Comparison of ENCODE assay signal across 17 mouse cellular contexts in the genomic region with DNA sequence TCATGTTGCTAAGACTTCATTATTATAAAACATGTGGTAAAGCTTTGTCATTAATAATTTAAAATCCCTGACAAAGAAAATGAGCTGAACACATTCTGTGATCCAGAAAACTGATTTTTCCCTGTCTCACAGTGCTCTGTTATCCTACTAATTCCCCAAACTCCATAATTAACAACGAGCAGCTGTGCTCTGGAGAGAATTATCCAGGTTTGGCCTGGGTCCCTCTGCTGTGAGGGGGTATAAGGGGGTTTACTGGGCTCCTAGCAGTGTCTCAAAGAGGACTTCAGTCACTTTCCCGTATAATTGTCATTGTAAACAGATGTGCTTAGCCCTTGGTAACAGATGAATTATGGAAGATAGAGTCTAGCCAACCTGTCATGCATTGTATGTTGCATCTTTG.
DNase-seq lines count a peak whose midpoint lies in the region; ATAC-seq lines count a peak whose summit lies in the region.
"Had no signal": no experiment of that assay in that cellular context is flagged by ENCODE, and none has a peak within 500 bp of the region (broad histone marks: within the 10 kb centered on the region; RNA-seq: fewer than 3 reads in every experiment).

No protein-coding gene starts in this region.

- no peak overlapping the region for H3K4me2 ChIP-seq in forebrain, embryonic 12.5 days
- no peak overlapping the region for H3K4me2 ChIP-seq in forebrain, embryonic 11.5 days (ENCODE audit: low read depth, low read length, severe bottlenecking)
- H3K4me2 ChIP-seq in limb, embryonic 13.5 days (replicated peaks), result no peak overlapping the region
- no peak overlapping the region for H3K4me2 ChIP-seq in hindbrain, embryonic 14.5 days (replicated peaks)
- H3K4me2 ChIP-seq: heart, embryonic 11.5 days; liver, embryonic 12.5 days; lung, embryonic 15.5 days had no signal

- no peak for ATAC-seq in forebrain, embryonic 12.5 days (ENCODE audit: low FRiP score)
- ATAC-seq in forebrain, embryonic 11.5 days (replicated peaks; ENCODE audit: low FRiP score), result no peak
- no peak for ATAC-seq in limb, embryonic 13.5 days (ENCODE audit: low FRiP score, low read depth)
- ATAC-seq in hindbrain, embryonic 14.5 days (ENCODE audit: low FRiP score), result 0 out of 2 replicates have a peak, but pooled peaks have one; percentile 6
- ATAC-seq in monocyte, adult 5-6 weeks (replicated peaks; ENCODE audit: insufficient number of reproducible peaks, low FRiP score, low TSS enrichment, poor library complexity, severe bottlenecking), result no peak
- ATAC-seq: liver, embryonic 12.5 days had no signal

- H3K9ac ChIP-seq in forebrain, embryonic 12.5 days, result no peak overlapping the region
- H3K9ac ChIP-seq in forebrain, embryonic 11.5 days (ENCODE audit: low read length), result no peak overlapping the region
- H3K9ac ChIP-seq in limb, embryonic 13.5 days, result no peak overlapping the region
- no peak overlapping the region for H3K9ac ChIP-seq in hindbrain, embryonic 14.5 days
- H3K9ac ChIP-seq: liver, embryonic 12.5 days; lung, embryonic 15.5 days had no signal

- H3K4me3 ChIP-seq in forebrain, embryonic 12.5 days (replicated peaks), result no peak overlapping the region
- no peak overlapping the region for H3K4me3 ChIP-seq in forebrain, embryonic 11.5 days (ENCODE audit: low read depth, low read length)
- no peak overlapping the region for H3K4me3 ChIP-seq in limb, embryonic 13.5 days
- no peak overlapping the region for H3K4me3 ChIP-seq in limb, embryonic 10.5 days
- H3K4me3 ChIP-seq in hindbrain, embryonic 14.5 days (replicated peaks; ENCODE audit: low read length), result no peak overlapping the region
- H3K4me3 ChIP-seq: liver, embryonic 12.5 days; lung, embryonic 15.5 days had no signal

- no peaks in the 10 kb centered on the region for H3K27me3 ChIP-seq in forebrain, embryonic 12.5 days
- no peaks in the 10 kb centered on the region for H3K27me3 ChIP-seq in forebrain, embryonic 11.5 days (ENCODE audit: control insufficient read depth, insufficient read depth, low read length)
- no peaks in the 10 kb centered on the region for H3K27me3 ChIP-seq in limb, embryonic 13.5 days
- no peaks in the 10 kb centered on the region for H3K27me3 ChIP-seq in limb, embryonic 10.5 days (ENCODE audit: low read depth, poor library complexity, severe bottlenecking)
- no peaks in the 10 kb centered on the region for H3K27me3 ChIP-seq in hindbrain, embryonic 14.5 days (ENCODE audit: control insufficient read depth, insufficient read depth, low read length)
- H3K27me3 ChIP-seq: liver, embryonic 12.5 days; lung, embryonic 15.5 days had no signal

- 52% methylated on average over 2 of the region's 2 CpGs for WGBS in forebrain, embryonic 12.5 days
- 71% methylated on average over 2 of the region's 2 CpGs for WGBS in forebrain, embryonic 11.5 days
- 9% methylated on average over 2 of the region's 2 CpGs for WGBS in limb, embryonic 13.5 days
- 32% methylated on average over 2 of the region's 2 CpGs for WGBS in limb, embryonic 10.5 days
- 31% methylated on average over 2 of the region's 2 CpGs for WGBS in hindbrain, embryonic 14.5 days

- peak overlapping the region; percentile 31; the same call in 1 of the 2 replicates for H3K27ac ChIP-seq in forebrain, embryonic 12.5 days
- H3K27ac ChIP-seq in forebrain, embryonic 11.5 days (ENCODE audit: low read depth, low read length), result no peak overlapping the region
- H3K27ac ChIP-seq in limb, embryonic 13.5 days, result peak overlapping the region; percentile 3; the same call in 1 of the 2 replicates
- H3K27ac ChIP-seq in limb, embryonic 10.5 days, result no peak overlapping the region
- H3K27ac ChIP-seq in hindbrain, embryonic 14.5 days, result peak overlapping the region; percentile 55
- H3K27ac ChIP-seq: liver, embryonic 12.5 days; lung, embryonic 15.5 days had no signal

- no peak for DNase-seq in forebrain, embryonic 11.5 days (ENCODE audit: low spot score)
- DNase-seq in limb, embryonic 10.5 days (ENCODE audit: low spot score), result no peak
- DNase-seq in hindbrain, embryonic 14.5 days (ENCODE audit: low spot score), result no peak
- DNase-seq in retina, postnatal 1 day, result peak; percentile 15
- no peak for DNase-seq in heart, adult 9 months (ENCODE audit: low spot score in 2 of 2)
- DNase-seq: adrenal gland, postnatal 25 days; gastrocnemius, postnatal 10 days; heart, postnatal 4 days; kidney, adult 2 months; kidney, postnatal 4 days; layer of hippocampus, postnatal 36 days had no signal

- H3K4me1 ChIP-seq in forebrain, embryonic 12.5 days, result peaks cover 51% of the 10 kb centered on the region
- peaks cover 15% of the 10 kb centered on the region; the same call in 1 of the 2 replicates for H3K4me1 ChIP-seq in forebrain, embryonic 11.5 days (replicated peaks; ENCODE audit: control insufficient read depth, insufficient read depth, low read length)
- peaks cover 44% of the 10 kb centered on the region for H3K4me1 ChIP-seq in limb, embryonic 13.5 days
- peaks cover 36% of the 10 kb centered on the region for H3K4me1 ChIP-seq in limb, embryonic 10.5 days
- H3K4me1 ChIP-seq in hindbrain, embryonic 14.5 days (replicated peaks; ENCODE audit: control insufficient read depth, insufficient read depth, low read length), result peaks cover 32% of the 10 kb centered on the region

- H3K9me3 ChIP-seq in forebrain, embryonic 12.5 days, result no peaks in the 10 kb centered on the region
- H3K9me3 ChIP-seq in forebrain, embryonic 11.5 days (ENCODE audit: control insufficient read depth, low read length), result no peaks in the 10 kb centered on the region
- no peaks in the 10 kb centered on the region for H3K9me3 ChIP-seq in limb, embryonic 13.5 days
- H3K9me3 ChIP-seq in limb, embryonic 10.5 days (replicated peaks), result no peaks in the 10 kb centered on the region
- no peaks in the 10 kb centered on the region for H3K9me3 ChIP-seq in hindbrain, embryonic 14.5 days (ENCODE audit: control insufficient read depth, low read length)
- H3K9me3 ChIP-seq: liver, embryonic 12.5 days; lung, embryonic 15.5 days had no signal

- no peaks in the 10 kb centered on the region for H3K36me3 ChIP-seq in forebrain, embryonic 12.5 days (replicated peaks)
- no peaks in the 10 kb centered on the region for H3K36me3 ChIP-seq in forebrain, embryonic 11.5 days (ENCODE audit: control insufficient read depth, insufficient read depth, low read length)
- H3K36me3 ChIP-seq in limb, embryonic 13.5 days, result no peaks in the 10 kb centered on the region
- no peaks in the 10 kb centered on the region for H3K36me3 ChIP-seq in limb, embryonic 10.5 days
- no peaks in the 10 kb centered on the region for H3K36me3 ChIP-seq in hindbrain, embryonic 14.5 days (replicated peaks; ENCODE audit: control insufficient read depth, insufficient read depth)
- H3K36me3 ChIP-seq: liver, embryonic 12.5 days; lung, embryonic 15.5 days had no signal

Comparison
In these comparisons a context has a peak if more than half of its experiments do, and no peak if none do; other contexts are left out.
1. H3K27ac ChIP-seq: peak in forebrain, embryonic 12.5 days (single experiment), limb, embryonic 13.5 days (single experiment) and hindbrain, embryonic 14.5 days (single experiment); none in forebrain, embryonic 11.5 days (single experiment) and limb, embryonic 10.5 days (single experiment).